Mouse (Mus musculus): ENCODE data around the gene Nccrp1.

Gene Nccrp1

GRCm38 (mm10) chr7:28547154-28547553 lies at the start of gene Nccrp1:
Nccrp1 (minus strand) TSS chr7:28547254.
- DNase-seq: no peak

- DNase-seq: peak; percentile 43
These were observed 48.8 kb upstream of the Nccrp1 start for GRCm38 (mm10) chr7:28595751-28596435.

- peak; percentile 26 for DNase-seq
These were observed 46.4 kb upstream of the Nccrp1 start for GRCm38 (mm10) chr7:28593206-28594111.

- DNase-seq: no peak
These were observed 44.8 kb upstream of the Nccrp1 start for GRCm38 (mm10) chr7:28591862-28592261.

DNA sequence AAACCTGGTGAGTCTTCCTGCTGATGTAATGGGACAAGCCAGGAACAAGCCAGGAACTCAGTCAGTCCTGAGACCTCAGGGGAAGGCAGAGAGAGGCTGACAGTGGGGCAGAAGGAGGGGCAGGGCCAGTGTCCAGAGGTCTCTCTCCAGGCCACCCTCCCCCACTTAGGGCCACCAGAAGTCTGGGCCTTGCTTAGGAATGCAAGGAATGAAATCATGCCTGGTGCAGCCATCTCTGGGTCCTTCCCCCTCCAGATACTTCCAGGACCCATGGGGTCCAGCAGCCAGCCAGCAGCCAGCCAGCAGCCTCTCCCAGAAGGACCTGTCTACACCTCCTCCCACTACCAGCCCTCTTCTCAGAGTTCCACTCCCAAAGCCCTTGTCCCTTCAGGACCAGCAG lies 40.6 kb upstream of the Nccrp1 start:
- no peak for DNase-seq

DNA sequence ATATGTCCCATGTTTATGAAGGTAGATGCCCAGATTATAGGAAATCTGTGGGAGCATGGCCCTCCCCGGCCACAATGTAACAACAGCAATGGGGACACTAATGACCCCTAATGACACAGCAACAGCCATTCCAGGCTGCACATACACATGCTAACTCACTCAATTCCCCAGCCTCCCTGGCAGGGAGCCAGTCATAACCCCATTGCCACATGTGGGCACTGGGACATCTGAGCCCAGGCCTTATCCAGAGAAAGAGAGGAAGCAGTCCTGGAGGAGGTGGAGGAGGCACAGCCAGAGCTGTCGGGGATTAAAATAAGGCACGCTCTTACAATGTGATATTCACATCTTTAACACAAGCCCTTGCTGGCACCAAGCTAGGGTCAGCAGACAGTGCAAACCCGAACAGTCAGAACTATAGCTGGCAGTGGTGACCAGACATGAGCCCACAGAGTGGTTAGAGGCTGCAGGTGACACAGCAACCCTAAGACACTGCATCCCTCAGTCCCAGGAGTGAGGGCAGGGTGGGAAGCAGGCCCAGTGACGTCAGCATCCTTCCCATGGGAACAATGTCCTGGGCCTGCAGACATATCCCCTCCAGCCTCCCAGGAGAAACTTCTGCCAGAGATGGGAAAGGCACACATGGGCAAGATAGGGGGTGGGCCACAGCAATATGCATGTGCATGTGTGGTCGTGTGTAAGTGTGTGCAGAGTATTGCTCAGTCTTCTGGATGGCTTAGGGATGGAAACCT lies 39.8 kb upstream of the Nccrp1 start:
- no peak for DNase-seq

DNA sequence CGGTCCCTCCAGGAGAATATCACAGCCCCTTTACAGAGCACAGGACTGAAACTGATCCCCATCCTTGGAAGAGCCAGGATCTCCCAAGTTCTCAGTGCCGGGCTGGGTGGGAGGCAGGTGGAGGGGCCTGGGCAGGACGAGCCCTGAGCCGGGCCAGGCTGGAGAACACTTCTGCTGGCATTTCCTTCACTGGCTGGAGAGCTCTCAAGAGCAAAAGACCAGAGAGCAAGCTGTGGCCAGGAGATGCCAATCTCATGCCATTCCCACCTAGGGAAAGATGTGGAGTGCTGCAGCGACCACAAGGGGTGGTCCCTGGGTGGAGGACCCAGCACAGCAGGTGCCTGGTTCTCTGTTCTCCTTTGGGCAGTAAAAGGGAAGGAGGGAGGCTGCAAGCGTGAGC lies 37.9 kb upstream of the Nccrp1 start:
- no peak for DNase-seq

DNA sequence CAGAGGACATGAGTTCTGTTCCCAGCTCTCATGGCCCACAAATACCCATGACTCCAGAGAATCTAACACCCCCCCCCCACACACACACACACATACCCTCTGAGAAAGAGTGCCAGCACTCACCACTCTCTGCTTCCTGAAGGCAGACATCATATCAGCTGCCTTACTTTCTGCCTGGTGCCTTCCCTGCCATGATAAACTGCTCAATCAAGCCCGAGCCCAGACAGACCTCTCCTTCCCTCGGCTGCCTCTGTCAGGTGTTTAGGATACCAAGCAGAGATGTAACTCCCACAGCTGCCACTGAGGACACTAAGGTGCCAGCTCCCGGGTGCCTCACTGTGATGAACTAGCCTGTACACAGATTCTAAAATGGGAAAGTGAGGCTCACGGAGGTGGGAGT lies 37.4 kb upstream of the Nccrp1 start:
- no peak for DNase-seq

- DNase-seq: no peak
These were observed 36.7 kb upstream of the Nccrp1 start for GRCm38 (mm10) chr7:28583570-28584344.

- no peak for DNase-seq
These were observed 35.8 kb upstream of the Nccrp1 start for GRCm38 (mm10) chr7:28582841-28583240.

- DNase-seq: no peak
These were observed 34.7 kb upstream of the Nccrp1 start for GRCm38 (mm10) chr7:28581721-28582120.

DNA sequence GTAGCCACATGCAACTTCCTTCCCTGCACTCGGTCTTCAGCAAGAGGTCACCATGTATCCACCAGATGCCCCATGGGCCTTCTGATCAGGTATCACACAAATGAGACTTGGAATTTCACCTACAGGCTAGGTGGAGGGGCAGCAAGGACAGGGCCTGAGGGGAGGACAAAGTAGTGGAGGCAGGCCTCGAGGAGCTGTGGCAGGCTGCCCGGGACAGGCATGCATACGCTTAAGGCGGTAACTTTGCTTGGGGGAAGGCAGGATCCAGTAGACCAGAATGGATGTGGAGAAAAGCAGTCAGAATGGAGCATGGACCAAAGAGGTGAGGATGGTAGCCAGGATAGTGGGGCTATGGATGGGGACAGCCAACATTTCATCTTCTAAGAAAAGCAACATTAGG lies 32.8 kb upstream of the Nccrp1 start:
- no peak for DNase-seq

- no peak for DNase-seq
These were observed 31.5 kb upstream of the Nccrp1 start for GRCm38 (mm10) chr7:28578543-28579053.

GRCm38 (mm10) chr7:28577826-28578542 lies 30.9 kb upstream of the Nccrp1 start:
- peak; percentile 22 for DNase-seq

DNA sequence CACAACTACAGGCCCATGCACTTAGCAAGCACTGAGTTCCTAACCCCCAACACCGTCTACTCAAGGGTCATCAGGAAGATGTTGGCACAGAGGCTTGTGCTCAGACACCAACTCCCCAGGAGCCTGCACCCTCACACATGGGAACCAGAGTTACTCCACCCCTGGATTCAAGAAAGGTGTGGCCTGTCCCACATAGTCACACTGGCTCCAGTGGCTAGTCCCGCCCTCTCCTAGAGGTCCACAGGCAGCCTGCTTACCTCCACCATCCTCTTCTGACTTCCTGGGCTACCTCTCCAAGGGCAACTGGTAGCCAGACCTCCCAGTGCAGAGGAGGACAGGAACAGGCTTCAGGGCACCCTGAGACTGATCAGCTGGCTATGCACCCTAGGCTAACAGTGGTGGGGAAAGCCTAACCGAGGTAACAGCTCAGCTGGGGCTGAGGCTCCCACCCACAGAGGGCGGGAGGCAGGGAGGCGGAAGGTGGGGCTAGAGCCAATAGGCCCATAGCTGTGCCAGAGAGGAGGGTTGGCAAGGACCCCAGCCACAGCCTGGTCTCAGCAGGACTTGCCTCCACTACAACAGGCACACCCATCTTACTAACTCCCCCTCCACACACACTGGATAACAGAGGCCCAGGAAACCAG lies 29.3 kb upstream of the Nccrp1 start:
- peak; percentile 34 for DNase-seq

- no peak for DNase-seq
These were observed 28.5 kb upstream of the Nccrp1 start for GRCm38 (mm10) chr7:28575597-28575996.

- no peak for DNase-seq
These were observed 26.2 kb upstream of the Nccrp1 start for GRCm38 (mm10) chr7:28573236-28573635.

DNA sequence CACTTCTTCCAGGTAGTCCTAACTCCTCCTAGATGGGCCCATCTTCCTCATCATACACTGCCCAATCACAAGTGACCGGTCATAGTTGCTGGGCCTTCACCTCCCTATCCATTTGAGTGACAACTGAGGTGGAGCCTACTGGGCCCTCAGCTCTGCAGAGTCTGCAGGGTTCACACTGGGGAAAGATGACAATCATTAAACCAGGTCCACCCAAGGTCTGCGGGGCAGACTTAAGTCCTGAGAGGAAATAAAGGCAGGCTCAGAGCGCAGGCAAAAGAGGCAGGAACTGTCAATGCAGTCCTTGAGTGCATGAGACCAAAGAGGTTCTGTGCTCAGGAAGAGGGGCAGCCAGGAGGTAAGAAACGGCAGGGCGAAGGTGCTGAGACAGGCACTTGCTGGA lies 25.6 kb upstream of the Nccrp1 start:
- no peak for DNase-seq

GRCm38 (mm10) chr7:28570982-28571682 lies 24.1 kb upstream of the Nccrp1 start:
- DNase-seq: no peak

DNA sequence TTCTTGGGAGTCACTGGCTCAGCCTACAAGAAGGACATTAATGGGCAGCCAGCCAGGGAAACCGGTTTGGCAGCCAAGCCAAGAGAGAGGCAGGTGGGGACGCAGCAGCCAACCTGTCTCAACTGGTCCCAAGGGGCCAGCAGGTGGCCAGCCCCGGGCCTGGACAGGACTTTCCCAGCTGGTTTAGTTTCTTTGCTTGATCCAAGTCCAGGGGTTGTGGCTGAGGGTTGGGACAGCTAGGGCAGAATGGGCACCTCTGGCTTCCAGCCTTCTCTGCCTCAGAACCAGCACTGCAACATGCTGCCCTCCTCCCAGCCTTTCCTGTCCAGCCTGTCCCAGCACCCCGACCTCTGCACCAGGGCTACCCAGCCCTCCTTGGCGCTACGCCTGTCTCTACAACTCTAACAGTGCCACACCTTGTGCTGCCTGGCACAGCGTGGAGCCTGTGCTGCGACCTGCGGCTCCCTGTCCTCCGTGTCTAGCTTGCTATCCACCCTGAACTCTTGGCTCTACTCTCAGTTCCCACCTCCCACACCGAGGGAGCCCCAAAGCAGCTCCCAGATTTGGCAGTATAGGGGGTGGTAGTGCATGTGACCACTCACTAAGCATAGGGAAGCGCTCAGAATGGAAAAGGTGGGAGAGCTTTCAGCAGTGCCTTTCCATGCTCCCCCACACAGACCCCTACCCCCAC lies 23.4 kb upstream of the Nccrp1 start:
- peak; percentile 79 for DNase-seq
